ENCODE assay signal across 8 mouse cellular contexts in genomic region chr1:178317275-178318001, GRCm38 (mm10). TPM values are rescaled to one million over a fixed set of nuclear protein-coding genes. Genes with fewer than 3 reads are reported as not detected.
A peak's percentile ranks its signal among the peaks of the same experiment; 100 is the strongest.
DNase-seq lines count a peak whose midpoint lies in the region; ATAC-seq and TF ChIP-seq lines count a peak whose summit lies in the region.

No protein-coding gene starts in this region.

- peaks cover 8% of the 10 kb centered on the region for H3K36me3 ChIP-seq in heart, embryonic 16.5 days (ENCODE audit: control insufficient read depth, insufficient read depth)
- H3K36me3 ChIP-seq in forebrain, postnatal 0 days (ENCODE audit: insufficient read depth) = peaks cover 16% of the 10 kb centered on the region
- peaks cover 3% of the 10 kb centered on the region; the same call in 1 of the 2 replicates for H3K36me3 ChIP-seq in midbrain, embryonic 11.5 days (ENCODE audit: control insufficient read depth, insufficient read depth, low read length)

- no peaks in the 10 kb centered on the region for H3K9me3 ChIP-seq in heart, embryonic 16.5 days (replicated peaks; ENCODE audit: control insufficient read depth, low read length)
- H3K9me3 ChIP-seq in forebrain, postnatal 0 days (ENCODE audit: low read length) = no peaks in the 10 kb centered on the region
- no peaks in the 10 kb centered on the region for H3K9me3 ChIP-seq in midbrain, embryonic 11.5 days (ENCODE audit: control insufficient read depth, low read length)

- peak overlapping the region; percentile 94 for H3K9ac ChIP-seq in heart, embryonic 16.5 days (ENCODE audit: low read length)
- peak overlapping the region; percentile 98 for H3K9ac ChIP-seq in forebrain, postnatal 0 days
- H3K9ac ChIP-seq in midbrain, embryonic 11.5 days (ENCODE audit: low read length) = peak overlapping the region; percentile 98

- no peak for TF ChIP-seq CTCF in forebrain, postnatal 0 days (IDR thresholded peaks at IDR 0.05; ENCODE audit: low read depth)

- H3K4me3 ChIP-seq in heart, embryonic 16.5 days (ENCODE audit: low read length) = peak overlapping the region; percentile 85
- peak overlapping the region; percentile 62 for H3K4me3 ChIP-seq in forebrain, postnatal 0 days (ENCODE audit: low read depth, low read length)
- peak overlapping the region; percentile 49 for H3K4me3 ChIP-seq in midbrain, embryonic 11.5 days (ENCODE audit: low read depth, low read length)

- no peak for DNase-seq in heart, adult 8-10 months (ENCODE audit: low spot score)
- DNase-seq in Muller cell, postnatal 12 days (ENCODE audit: inconsistent ontology term) = peak; percentile 31
- no peak for DNase-seq in forebrain, postnatal 0 days
- DNase-seq in midbrain, embryonic 11.5 days (ENCODE audit: low spot score, missing footprints) = no peak
- no peak for DNase-seq in right cerebral cortex, postnatal 36 days (ENCODE audit: low spot score in 2 of 2)
- DNase-seq in adrenal gland, adult 2 months = no peak
- DNase-seq in gastrocnemius, adult 8-10 months (ENCODE audit: low spot score in 2 of 2) = no peak

- H3K4me1 ChIP-seq in heart, embryonic 16.5 days (ENCODE audit: control insufficient read depth, insufficient read depth, low read length) = peaks cover 26% of the 10 kb centered on the region
- H3K4me1 ChIP-seq in forebrain, postnatal 0 days (ENCODE audit: insufficient read depth) = peaks cover 22% of the 10 kb centered on the region
- H3K4me1 ChIP-seq in midbrain, embryonic 11.5 days (ENCODE audit: control insufficient read depth, insufficient read depth, low read length) = peaks cover 18% of the 10 kb centered on the region

- no peaks in the 10 kb centered on the region for H3K27me3 ChIP-seq in heart, embryonic 16.5 days (ENCODE audit: control insufficient read depth, insufficient read depth, low read length)
- H3K27me3 ChIP-seq in forebrain, postnatal 0 days (ENCODE audit: insufficient read depth, low read length) = no peaks in the 10 kb centered on the region
- H3K27me3 ChIP-seq in midbrain, embryonic 11.5 days (ENCODE audit: control insufficient read depth, insufficient read depth, low read length) = no peaks in the 10 kb centered on the region

- WGBS in heart, embryonic 16.5 days = 29% methylated on average over 10 of the region's 10 CpGs
- 23% methylated on average over 10 of the region's 10 CpGs for WGBS in forebrain, postnatal 0 days
- 60% methylated on average over 10 of the region's 10 CpGs for WGBS in midbrain, embryonic 11.5 days

- ATAC-seq in heart, embryonic 16.5 days (replicated peaks; ENCODE audit: extremely low read depth, insufficient read depth, low FRiP score) = no peak
- ATAC-seq in forebrain, postnatal 0 days = no peak
- ATAC-seq in midbrain, embryonic 11.5 days (ENCODE audit: low FRiP score) = no peak

- H3K4me2 ChIP-seq in heart, embryonic 16.5 days (ENCODE audit: low read depth, low read length) = peak overlapping the region; percentile 89
- peak overlapping the region; percentile 54 for H3K4me2 ChIP-seq in forebrain, postnatal 0 days (ENCODE audit: low read depth)
- peak overlapping the region; percentile 87 for H3K4me2 ChIP-seq in midbrain, embryonic 11.5 days

- peak overlapping the region; percentile 96 for H3K27ac ChIP-seq in heart, embryonic 16.5 days (ENCODE audit: low read length)
- H3K27ac ChIP-seq in forebrain, postnatal 0 days (ENCODE audit: low read depth, low read length) = peak overlapping the region; percentile 100
- peak overlapping the region; percentile 100 for H3K27ac ChIP-seq in midbrain, embryonic 11.5 days (ENCODE audit: low read depth, low read length)

RNA-seq across cellular contexts. Expression of gene Cox20, which starts 1.5 kb away (rescaled TPM):
- polyA plus RNA-seq in heart, embryonic 16.5 days (2015; fragmentation: Nextera tagmentation; extraction: Ambion mirVana) = 268 and 273 TPM in 2 replicates
- total RNA-seq in heart, adult 8-10 months (2022) = 100 to 1,000 TPM in 2 of 4 experiments, 10 to 100 TPM in 2; 90.6 to 125 (median 103) TPM
- total RNA-seq in forebrain, postnatal 0 days (2014; rRNA removed) = 46.3 and 54.9 TPM in 2 replicates
- polyA plus RNA-seq in forebrain, postnatal 0 days (2015; fragmentation: Nextera tagmentation; extraction: Ambion mirVana) = 111 and 144 TPM in 2 replicates
- 123 and 126 TPM in 2 replicates for polyA plus RNA-seq in midbrain, embryonic 11.5 days (2014; fragmentation: Nextera tagmentation; extraction: Ambion mirVana)
- 100 to 1,000 TPM in 1 of 2 experiments, 10 to 100 TPM in 1; 95.5 to 132 TPM for total RNA-seq in adrenal gland, adult 2 months (2021)
- 4.1 and 4.7 TPM in 2 replicates for polyA plus RNA-seq in adrenal gland, adult 2 months (2012; rRNA removed)
- 10 to 100 TPM; 27.9 to 42.9 (median 37.3) TPM for total RNA-seq in gastrocnemius, adult 8-10 months (2022)

RNA-seq across cellular contexts. Expression of gene Hnrnpu, which starts 20.2 kb away (rescaled TPM):
- 192 and 219 TPM in 2 replicates for polyA plus RNA-seq in heart, embryonic 16.5 days (2015; fragmentation: Nextera tagmentation; extraction: Ambion mirVana)
- total RNA-seq in heart, adult 8-10 months (2022) = 100 to 1,000 TPM; 147 to 166 (median 155) TPM
- total RNA-seq in forebrain, postnatal 0 days (2014; rRNA removed) = 245 and 299 TPM in 2 replicates
- polyA plus RNA-seq in forebrain, postnatal 0 days (2015; fragmentation: Nextera tagmentation; extraction: Ambion mirVana) = 187 and 229 TPM in 2 replicates
- 899 and 946 TPM in 2 replicates for polyA plus RNA-seq in midbrain, embryonic 11.5 days (2014; fragmentation: Nextera tagmentation; extraction: Ambion mirVana)
- total RNA-seq in adrenal gland, adult 2 months (2021) = 100 to 1,000 TPM; 319 to 336 TPM
- 27.4 and 28.2 TPM in 2 replicates for polyA plus RNA-seq in adrenal gland, adult 2 months (2012; rRNA removed)
- total RNA-seq in gastrocnemius, adult 8-10 months (2022) = 100 to 1,000 TPM in 3 of 4 experiments, 10 to 100 TPM in 1; 92.2 to 133 (median 119) TPM
